Mouse (Mus musculus) NIH3T3 (cell line): ENCODE measurements around the gene Dhcr7.

Experiments
- DNase-seq: peaks from one replicate; pipeline ENCODE4 v3.0.0-alpha.2; 2012; ENCODE audit warnings: low read depth

Dhcr7 gene

GRCm38 (mm10) chr7:143833581-143834190, 10.7 kb downstream of the Dhcr7 start:
- no peak for DNase-seq

DNA sequence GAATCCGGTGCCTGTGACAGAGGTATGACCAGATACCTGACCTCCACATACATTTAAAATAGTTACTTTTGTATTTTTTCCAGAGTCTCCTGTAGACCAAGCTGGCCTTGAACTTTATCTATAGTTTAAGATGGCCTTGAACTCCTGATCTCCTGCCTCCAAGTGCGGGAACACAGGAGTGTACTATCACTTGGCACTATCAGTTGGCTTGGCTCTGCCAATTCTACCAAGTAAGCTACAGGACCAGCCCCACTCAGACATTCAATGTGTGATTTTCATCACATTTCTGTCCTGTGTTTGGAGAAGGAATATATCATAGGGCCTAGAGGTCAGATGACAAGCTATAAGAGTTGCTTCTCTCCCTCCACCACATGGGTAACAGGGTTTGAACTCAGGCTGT, 11.4 kb downstream of the Dhcr7 start:
- DNase-seq: no peak

- no peak for DNase-seq
Observed at GRCm38 (mm10) chr7:143834972-143835371, 12.0 kb downstream of the Dhcr7 start.

DNA sequence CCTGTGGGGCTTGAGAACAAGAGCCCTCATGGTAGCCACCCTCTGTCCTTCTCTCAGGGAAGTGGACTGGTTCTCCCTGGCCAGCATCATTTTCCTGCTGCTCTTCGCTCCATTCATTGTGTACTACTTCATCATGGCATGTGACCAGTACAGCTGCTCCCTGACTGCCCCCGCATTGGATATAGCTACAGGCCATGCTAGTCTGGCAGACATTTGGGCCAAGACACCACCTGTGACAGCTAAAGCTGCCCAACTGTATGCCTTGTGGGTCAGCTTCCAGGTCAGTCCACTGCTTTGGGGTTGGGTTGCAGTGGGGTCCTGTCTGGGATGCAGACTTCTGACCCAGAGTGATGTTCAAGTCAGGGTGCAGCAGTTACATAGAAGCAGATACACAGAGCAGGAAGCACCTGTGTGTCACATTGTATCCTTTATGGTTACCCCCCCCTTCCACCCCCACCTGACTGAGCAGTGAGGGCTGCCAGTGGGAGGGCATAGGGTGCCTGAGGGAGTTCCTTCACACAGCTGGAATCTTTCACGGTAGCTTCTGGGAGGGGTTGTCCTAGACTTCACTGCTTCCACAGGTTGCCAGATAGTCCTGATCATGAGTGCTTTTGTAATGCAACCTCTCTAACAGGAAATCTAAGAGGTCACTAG, 14.9 kb downstream of the Dhcr7 start:
- DNase-seq: no peak

DNA sequence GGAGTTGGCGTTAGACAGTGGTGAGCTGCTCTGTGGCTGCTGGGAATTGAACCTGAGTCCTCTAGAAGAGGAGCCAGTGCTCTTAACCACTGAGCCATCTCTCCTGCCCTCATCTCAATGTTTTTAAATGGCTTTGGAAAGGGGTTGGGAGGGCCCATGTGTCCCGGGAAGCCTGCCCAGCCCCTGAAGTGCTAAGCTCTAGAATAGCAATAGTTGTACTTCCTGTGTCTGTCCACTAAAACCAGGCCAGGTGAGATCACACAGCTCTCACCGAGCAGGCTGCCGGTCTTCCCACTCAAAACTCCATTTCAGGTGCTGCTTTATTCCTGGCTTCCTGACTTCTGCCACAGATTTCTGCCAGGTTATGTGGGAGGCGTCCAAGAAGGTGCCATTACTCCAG, 17.2 kb downstream of the Dhcr7 start:
- DNase-seq: no peak

DNA sequence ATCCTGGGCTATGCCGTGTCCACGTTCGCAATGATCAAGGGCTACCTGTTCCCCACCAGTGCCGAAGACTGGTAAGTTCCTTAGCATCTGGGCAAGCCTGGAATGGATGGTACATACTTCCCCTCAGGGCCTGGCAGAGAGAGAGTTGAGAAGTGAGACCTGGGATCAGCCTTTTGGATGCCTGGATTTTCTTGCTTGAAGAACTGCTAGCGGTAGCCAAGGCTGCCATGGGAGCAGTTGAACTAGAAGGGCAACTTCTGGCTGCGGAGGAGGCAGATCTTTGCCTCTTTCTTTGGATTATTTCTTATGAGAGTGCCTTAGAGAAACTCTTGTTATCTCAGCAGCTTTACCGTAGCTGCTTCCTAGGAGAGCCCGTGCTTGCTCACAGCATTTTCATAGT, 18.4 kb downstream of the Dhcr7 start:
- no peak for DNase-seq

GRCm38 (mm10) chr7:143848127-143848767, 25.3 kb downstream of the Dhcr7 start:
- no peak for DNase-seq

DNA sequence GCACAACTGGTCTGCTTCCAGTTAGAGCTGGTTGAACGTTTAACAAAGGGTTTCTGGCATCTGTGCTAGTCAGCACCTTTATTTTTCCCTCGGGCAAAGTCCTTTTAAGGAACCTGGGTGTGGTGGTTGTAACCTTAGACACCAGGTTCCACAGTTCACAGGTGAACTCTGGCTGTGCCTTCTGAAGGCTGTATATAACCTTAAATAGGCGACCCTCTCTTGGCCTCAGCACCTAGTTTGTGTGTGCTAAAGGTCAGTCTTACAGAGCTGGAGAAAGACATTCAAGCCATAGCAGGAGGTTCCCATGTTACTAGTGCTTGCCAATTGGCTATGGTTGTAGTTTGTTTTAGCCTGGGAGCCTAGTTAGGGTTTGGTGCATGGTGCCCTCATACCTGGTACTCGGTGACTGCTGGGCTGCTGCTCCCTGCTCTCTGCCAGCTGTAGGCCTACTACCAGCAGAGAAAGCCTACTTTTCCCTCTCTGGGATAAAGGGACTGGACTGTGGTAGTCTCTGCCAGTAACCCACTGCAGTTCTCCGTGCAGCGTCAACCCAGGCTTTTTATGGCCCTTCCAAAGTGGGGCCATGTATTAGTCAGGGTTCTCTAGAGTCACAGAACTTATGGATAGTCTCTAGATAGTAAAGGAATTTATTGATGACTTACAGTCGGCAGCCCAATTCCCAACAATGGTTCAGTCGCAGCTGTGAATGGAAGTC, 26.0 kb downstream of the Dhcr7 start:
- DNase-seq: no peak

GRCm38 (mm10) chr7:143866538-143866937, 43.6 kb downstream of the Dhcr7 start, which contains the start of gene Gm498:
Gm498 (plus strand) TSS chr7:143866838.
- no peak for DNase-seq

DNA sequence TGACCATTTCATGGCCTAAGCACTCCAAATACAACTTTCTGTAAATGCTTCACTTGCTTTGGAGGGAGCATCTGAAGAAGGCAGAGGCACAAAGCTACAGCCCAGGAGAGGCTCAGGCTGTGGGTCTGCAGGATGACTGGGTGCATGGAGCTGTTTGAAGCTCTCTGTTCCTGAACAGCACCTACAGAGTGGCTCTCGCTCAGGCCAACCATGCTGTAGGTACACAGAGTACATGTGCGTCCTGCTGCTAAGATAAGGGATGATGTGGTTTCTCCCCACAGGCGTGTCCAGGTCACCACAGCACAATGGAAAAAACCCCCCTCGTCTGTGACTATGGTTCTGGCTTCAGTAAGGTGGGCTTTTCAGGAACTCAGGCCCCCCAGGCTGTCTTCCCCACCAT, 45.9 kb downstream of the Dhcr7 start:
- DNase-seq: no peak

DNA sequence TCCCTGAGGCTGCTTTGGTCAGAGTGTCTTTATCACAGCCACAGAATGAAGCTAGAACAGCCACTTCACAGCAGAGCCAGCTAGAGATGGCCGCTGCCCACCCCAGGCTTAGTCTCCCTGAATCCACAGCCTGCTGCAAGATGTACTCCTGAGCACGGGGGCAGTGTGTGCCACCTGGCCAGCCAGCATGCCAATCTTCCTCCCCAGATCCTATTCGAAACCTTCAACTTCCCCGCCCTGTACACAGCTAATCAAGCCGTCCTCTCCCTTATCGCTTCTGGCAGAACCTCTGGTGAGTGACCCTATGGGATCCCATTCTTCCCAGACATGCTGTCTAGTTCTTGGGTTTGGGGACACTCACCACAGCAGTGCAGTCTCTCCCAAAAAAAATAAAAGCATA, 60.8 kb downstream of the Dhcr7 start:
- no peak for DNase-seq

GRCm38 (mm10) chr7:143891146-143891545, 68.2 kb downstream of the Dhcr7 start:
- DNase-seq: peak; percentile 6

DNA sequence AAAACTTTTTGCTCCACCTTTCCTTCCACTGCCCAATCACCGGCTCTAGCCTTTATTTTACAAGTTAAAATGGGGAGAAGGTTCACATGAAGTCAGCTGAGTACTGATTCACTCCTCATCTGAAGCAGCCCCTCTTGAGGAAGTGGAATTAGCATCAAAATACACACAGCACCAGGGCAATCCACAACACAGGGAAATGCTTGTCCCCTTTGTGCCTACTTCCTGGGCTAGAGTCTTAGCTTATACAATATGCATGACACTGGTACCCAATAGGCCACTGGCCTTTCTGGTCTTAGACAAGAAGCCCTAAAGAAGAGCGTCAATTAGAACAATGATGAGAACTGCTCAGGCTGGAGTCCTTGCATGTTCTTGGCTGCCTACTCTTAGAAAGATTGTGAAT, 69.4 kb downstream of the Dhcr7 start:
- DNase-seq: no peak
